Mouse (Mus musculus) liver, postnatal 0 days (tissue): ENCODE data around the gene Sohlh1.

Experiments
- CTCF ChIP-seq: sonication (generic); IDR thresholded peaks from 2 replicates; pipeline ENCODE4 v1.5.1; 2016; ENCODE audit warnings: antibody characterized with exemption, low read depth
- EP300 ChIP-seq: IDR thresholded peaks from 2 replicates; pipeline ENCODE4 v1.6.1; 2016; ENCODE audit warnings: antibody characterized with exemption, low read depth, mild to moderate bottlenecking

DNA sequence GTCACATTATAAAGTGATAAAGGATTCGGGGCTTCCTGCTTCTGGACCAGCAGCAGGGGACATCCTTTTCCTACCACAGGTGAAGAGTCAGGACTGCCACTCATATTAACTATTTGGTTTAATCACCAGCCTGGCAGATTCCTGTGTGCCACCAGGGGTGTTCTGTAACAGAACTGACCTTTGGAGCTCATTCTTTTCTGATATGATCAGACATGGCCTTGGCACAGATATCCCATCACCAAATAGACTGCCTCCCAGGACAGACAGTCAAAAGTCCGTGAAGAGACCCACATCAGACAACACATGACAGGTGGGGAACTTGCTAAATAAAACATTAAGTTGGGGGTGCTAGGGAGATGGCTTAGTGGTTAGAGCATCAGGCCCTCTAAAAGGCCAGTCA lies 35.3 kb downstream of the Sohlh1 start:
- TF ChIP-seq CTCF (no peak), EP300 (no peak)
